Mouse (Mus musculus): ENCODE results near the gene Tcf3.

DNA sequence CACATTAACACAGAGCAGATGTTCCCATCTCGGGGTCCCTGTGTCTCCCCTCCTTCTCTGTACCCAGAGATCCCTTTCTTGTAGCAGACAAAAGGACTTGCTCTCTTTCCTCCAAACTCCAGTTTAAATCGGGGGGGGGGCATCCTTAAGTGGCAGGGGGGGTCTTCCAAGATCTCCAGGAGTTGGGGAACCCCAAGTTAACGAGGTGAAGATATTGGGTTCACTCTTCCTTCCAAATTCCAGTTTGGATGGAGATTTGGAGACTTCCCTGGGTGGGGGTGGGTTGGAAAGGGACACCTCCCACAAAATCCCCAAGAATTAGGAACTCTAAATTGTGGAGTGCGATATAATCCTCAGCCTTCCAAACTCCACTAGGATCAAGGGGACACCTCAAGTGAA, 1.1 kb downstream of the Tcf3 start:
- TF ChIP-seq CTCF (IDR thresholded peaks at IDR 0.05; ENCODE audit: low read depth, low read length) = no peak
- no peak for TF ChIP-seq POLR2A (IDR thresholded peaks at IDR 0.05; ENCODE audit: extremely low read depth, insufficient read depth, low read length)

Measured in liver, adult 2 months (tissue).